Mouse (Mus musculus) kidney, adult 2 months (tissue): ENCODE measurements around the gene Ryr1.

Experiments
- CTCF ChIP-seq: fragments of 200-500 bp; conservative IDR thresholded peaks from 2 replicates; pipeline ENCODE4 v1.5.1; 2011; ENCODE audit warnings: low read depth, mild to moderate bottlenecking, control low read depth, low read length, moderate library complexity, mixed read lengths; ENCODE audit not compliant: insufficient read depth, insufficient read length
- POLR2A ChIP-seq: fragments of 200-500 bp; IDR thresholded peaks from one replicate; pipeline ENCODE4 v1.6.1; 2011; ENCODE audit warnings: low read depth, low read length, control low read depth

DNA sequence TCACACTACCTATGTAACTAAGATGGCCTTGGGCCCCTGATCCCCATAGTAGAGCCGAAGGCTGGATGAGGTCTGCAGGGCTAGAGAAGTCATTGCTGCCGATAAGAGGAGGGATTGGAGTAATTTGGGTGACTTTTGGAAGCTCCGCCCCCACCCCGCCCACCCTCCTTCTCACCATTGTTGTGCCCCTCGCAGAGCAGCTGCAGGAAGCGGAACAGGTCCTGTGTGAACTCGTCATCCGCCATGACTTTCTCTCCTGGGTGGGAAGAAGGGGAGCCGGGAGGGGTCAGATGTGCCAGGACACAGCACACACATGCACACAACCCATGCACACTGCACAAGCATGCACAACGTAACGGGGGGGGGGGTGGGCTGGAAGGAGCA is 81.3 kb downstream of the Ryr1 start:
- TF ChIP-seq CTCF (no peak), POLR2A (no peak)
